Mouse (Mus musculus): ENCODE data around the gene Kcnq1. TPM values are rescaled to one million over a fixed set of nuclear protein-coding genes. Genes with fewer than 3 reads are reported as not detected.

Gene Kcnq1
- total and polyA plus RNA-seq, 3 experiments = 0.63 to 0.96 TPM; not detected in 1

DNA sequence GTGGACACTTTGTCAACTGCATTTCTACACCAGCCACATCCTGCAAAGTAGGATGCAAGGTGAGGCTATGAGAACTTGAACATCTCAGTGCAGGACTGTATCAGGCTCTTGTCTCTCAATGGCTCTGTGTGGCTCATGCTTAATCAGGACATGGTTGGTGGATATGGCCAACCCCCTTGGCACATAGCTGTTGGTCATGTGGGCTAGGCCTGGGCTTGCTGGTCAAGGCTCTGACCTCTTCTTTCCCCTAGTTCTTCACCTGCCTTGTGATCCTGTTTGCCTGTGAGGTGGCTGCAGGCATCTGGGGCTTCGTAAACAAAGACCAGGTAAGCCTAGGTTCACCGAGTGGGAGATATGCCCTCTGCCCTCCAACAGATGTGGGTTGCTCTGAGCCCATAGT lies 40.5 kb upstream of the Kcnq1 start:
- no peak for TF ChIP-seq MYB (IDR thresholded peaks at IDR 0.05; ENCODE audit: low read depth, low read length)
- no peak for DNase-seq (ENCODE audit: low read depth, low spot score)
- Histone ChIP-seq H3K9me3 (replicated peaks; ENCODE audit: insufficient read depth, low read length) (no peaks in the 10 kb centered on the region), H3K27ac (ENCODE audit: control insufficient read depth, low read depth, low read length) (no peak overlapping the region), H3K27me3 (ENCODE audit: control insufficient read depth in 1 of 2, insufficient read depth in 2 of 2, low read length in 2 of 2) (no peaks in the 10 kb centered on the region), H3K36me3 (ENCODE audit: control insufficient read depth in 1 of 2, insufficient read depth in 2 of 2, low read length in 2 of 2) (peaks cover 2 to 6% of the 10 kb centered on the region in 2 experiments; a peak in 3 of 4 replicates), H3K4me3 (ENCODE audit: control insufficient read depth in 1 of 2, insufficient read depth in 1 of 2, low read depth in 2 of 2, low read length in 2 of 2) (no peak overlapping the region), H3K79me2 (ENCODE audit: control insufficient read depth, insufficient read depth, low read length, poor library complexity) (peaks cover 13% of the 10 kb centered on the region), H3K9ac (ENCODE audit: control insufficient read depth, low read depth, low read length, poor library complexity, severe bottlenecking) (no peak overlapping the region), H3K4me1 (ENCODE audit: control insufficient read depth in 1 of 2, insufficient read depth in 2 of 2, low read length in 2 of 2) (peaks cover 0 to 18% of the 10 kb centered on the region in 2 experiments; a peak in 2 of 4 replicates)

DNA sequence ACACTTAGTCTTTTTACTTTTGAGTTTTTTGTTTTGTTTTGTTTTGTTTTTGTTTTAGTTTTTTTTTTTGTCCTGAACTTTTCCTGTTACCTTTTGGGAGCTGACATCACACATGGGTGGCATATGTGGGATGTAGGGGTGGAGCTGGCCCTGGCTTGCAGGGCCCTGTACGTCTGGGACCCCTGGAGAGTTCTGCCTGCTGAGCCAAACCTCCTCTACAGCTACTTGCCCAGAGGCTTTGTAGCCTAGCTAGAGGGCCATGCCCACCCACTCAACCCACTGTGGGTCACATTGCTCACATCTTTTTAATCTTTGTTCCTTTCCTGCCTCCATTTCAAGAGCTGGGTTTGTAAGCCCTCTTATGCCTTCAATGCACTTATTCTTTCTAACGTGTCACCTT lies 38.7 kb upstream of the Kcnq1 start:
- peaks cover 2 to 6% of the 10 kb centered on the region in 2 experiments; a peak in 3 of 4 replicates for H3K36me3 ChIP-seq (ENCODE audit: control insufficient read depth in 1 of 2, insufficient read depth in 2 of 2, low read length in 2 of 2)
- no peak overlapping the region for H3K9ac ChIP-seq (ENCODE audit: control insufficient read depth, low read depth, low read length, poor library complexity, severe bottlenecking)
- no peaks in the 10 kb centered on the region for H3K27me3 ChIP-seq (ENCODE audit: control insufficient read depth in 1 of 2, insufficient read depth in 2 of 2, low read length in 2 of 2)
- no peak for DNase-seq (ENCODE audit: low read depth, low spot score)
- H3K9me3 ChIP-seq (replicated peaks; ENCODE audit: insufficient read depth, low read length) = no peaks in the 10 kb centered on the region
- H3K4me1 ChIP-seq (ENCODE audit: control insufficient read depth in 1 of 2, insufficient read depth in 2 of 2, low read length in 2 of 2) = peaks cover 0 to 19% of the 10 kb centered on the region in 2 experiments; a peak in 2 of 4 replicates
- no peak overlapping the region for H3K27ac ChIP-seq (ENCODE audit: control insufficient read depth, low read depth, low read length)
- H3K79me2 ChIP-seq (ENCODE audit: control insufficient read depth, insufficient read depth, low read length, poor library complexity) = peaks cover 15% of the 10 kb centered on the region
- no peak overlapping the region for H3K4me3 ChIP-seq (ENCODE audit: control insufficient read depth in 1 of 2, insufficient read depth in 1 of 2, low read depth in 2 of 2, low read length in 2 of 2)
- TF ChIP-seq ZKSCAN1 (IDR thresholded peaks at IDR 0.05; ENCODE audit: low read depth, low read length) (no peak), USF2 (IDR thresholded peaks at IDR 0.05; ENCODE audit: borderline replicate concordance in 1 of 2, insufficient read depth in 1 of 2, low read depth in 1 of 2, low read length in 2 of 2) (no peak), POLR2AphosphoS5 (IDR thresholded peaks at IDR 0.05; ENCODE audit: borderline replicate concordance, low read depth, low read length) (no peak), NELFE (IDR thresholded peaks at IDR 0.05; ENCODE audit: low read depth, low read length) (no peak), SIN3A (IDR thresholded peaks at IDR 0.05; ENCODE audit: low read length) (no peak)

DNA sequence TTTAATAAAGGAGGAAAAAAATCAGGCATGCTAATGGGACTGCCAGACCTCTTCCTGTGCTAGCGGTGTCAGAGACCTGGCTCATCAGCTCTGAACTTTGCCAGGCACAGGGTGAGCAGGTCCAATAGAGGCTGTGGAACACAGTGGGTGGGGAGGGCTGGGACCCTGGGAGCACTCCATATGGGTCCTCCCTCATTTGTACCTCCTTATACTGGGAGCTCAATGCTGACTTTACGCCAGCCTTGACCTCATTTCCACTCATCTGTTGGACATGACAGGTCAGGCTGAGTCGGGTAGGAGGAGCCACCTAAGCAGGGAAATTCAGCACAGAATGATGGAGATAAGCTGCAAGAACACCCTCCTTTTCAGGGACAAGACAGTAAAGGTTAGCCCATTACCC lies 38.3 kb upstream of the Kcnq1 start:
- H3K36me3 ChIP-seq (ENCODE audit: control insufficient read depth in 1 of 2, insufficient read depth in 2 of 2, low read length in 2 of 2) = peaks cover 2 to 6% of the 10 kb centered on the region in 2 experiments; a peak in 3 of 4 replicates
- DNase-seq (ENCODE audit: low read depth, low spot score) = no peak
- H3K27me3 ChIP-seq (ENCODE audit: control insufficient read depth in 1 of 2, insufficient read depth in 2 of 2, low read length in 2 of 2) = no peaks in the 10 kb centered on the region
- H3K9ac ChIP-seq (ENCODE audit: control insufficient read depth, low read depth, low read length, poor library complexity, severe bottlenecking) = no peak overlapping the region
- peaks cover 15% of the 10 kb centered on the region for H3K79me2 ChIP-seq (ENCODE audit: control insufficient read depth, insufficient read depth, low read length, poor library complexity)
- H3K27ac ChIP-seq (ENCODE audit: control insufficient read depth, low read depth, low read length) = peak overlapping the region; percentile 88
- TF ChIP-seq RCOR1 (IDR thresholded peaks at IDR 0.05; ENCODE audit: low read depth, low read length) (no peak), ZKSCAN1 (IDR thresholded peaks at IDR 0.05; ENCODE audit: low read depth, low read length) (no peak), KAT2A (conservative IDR thresholded peaks at IDR 0.05; ENCODE audit: low read depth, low read length) (no peak), GABPA (IDR thresholded peaks at IDR 0.05; ENCODE audit: low read depth, low read length) (no peak), EP300 (IDR thresholded peaks at IDR 0.05; ENCODE audit: low read depth in 1 of 2, low read length in 2 of 2) (no peak), MYC (IDR thresholded peaks at IDR 0.05; ENCODE audit: low read depth, low read length) (no peak), RAD21 (IDR thresholded peaks at IDR 0.05; ENCODE audit: low read depth, low read length) (no peak), MXI1 (IDR thresholded peaks at IDR 0.05; ENCODE audit: low read depth, low read length) (no peak), MEF2A (IDR thresholded peaks at IDR 0.05; ENCODE audit: extremely low read depth, insufficient replicate concordance, low read depth, low read length, poor library complexity, severe bottlenecking) (no peak), GATA1 (IDR thresholded peaks at IDR 0.05; ENCODE audit: low read depth, low read length) (no peak), MAX (IDR thresholded peaks at IDR 0.05; ENCODE audit: low read length) (no peak), CHD2 (IDR thresholded peaks at IDR 0.05; ENCODE audit: low read length) (no peak), E2F4 (IDR thresholded peaks at IDR 0.05; ENCODE audit: borderline replicate concordance, low read depth, low read length) (no peak), SIN3A (IDR thresholded peaks at IDR 0.05; ENCODE audit: low read length) (no peak), UBTF (IDR thresholded peaks at IDR 0.05; ENCODE audit: borderline replicate concordance, insufficient read depth, low read depth, low read length) (no peak), USF2 (IDR thresholded peaks at IDR 0.05; ENCODE audit: borderline replicate concordance in 1 of 2, insufficient read depth in 1 of 2, low read depth in 1 of 2, low read length in 2 of 2) (no peak), MYB (IDR thresholded peaks at IDR 0.05; ENCODE audit: low read depth, low read length) (no peak), TBP (IDR thresholded peaks at IDR 0.05; ENCODE audit: low read depth, low read length) (no peak)
- no peaks in the 10 kb centered on the region for H3K9me3 ChIP-seq (replicated peaks; ENCODE audit: insufficient read depth, low read length)
- no peak overlapping the region for H3K4me3 ChIP-seq (ENCODE audit: control insufficient read depth in 1 of 2, insufficient read depth in 1 of 2, low read depth in 2 of 2, low read length in 2 of 2)
- peaks cover 0 to 17% of the 10 kb centered on the region in 2 experiments; a peak in 2 of 4 replicates for H3K4me1 ChIP-seq (ENCODE audit: control insufficient read depth in 1 of 2, insufficient read depth in 2 of 2, low read length in 2 of 2)

All from MEL (cell line).